ENCODE assay signal across 22 mouse cellular contexts in genomic region chr7:114347006-114347405, GRCm38 (mm10).
DNase-seq lines count a peak whose midpoint lies in the region; ATAC-seq lines count a peak whose summit lies in the region.
"Had no signal": no experiment of that assay in that cellular context is flagged by ENCODE, and none has a peak within 500 bp of the region (broad histone marks: within the 10 kb centered on the region; RNA-seq: fewer than 3 reads in every experiment).

No protein-coding gene starts in this region.

- no peaks in the 10 kb centered on the region for H3K36me3 ChIP-seq in splenic B cell, adult 2 months (ENCODE audit: control insufficient read depth, insufficient read depth, low read length, poor library complexity, severe bottlenecking)
- H3K36me3 ChIP-seq: embryonic facial prominence, embryonic 13.5 days; forebrain, embryonic 12.5 days; heart, embryonic 13.5 days; hindbrain, embryonic 15.5 days had no signal

- ATAC-seq in CD4-positive, CD25-positive, alpha-beta regulatory T cell, adult 4 months, result no peak
- ATAC-seq in megakaryocyte progenitor cell, adult 5-6 weeks (replicated peaks; ENCODE audit: poor library complexity), result peak; percentile 84
- ATAC-seq: forebrain, postnatal 0 days; inflammation-experienced regulatory T-cells, adult 6 months had no signal

- peak; percentile 10 for DNase-seq in CD4-positive, CD25-positive, alpha-beta regulatory T cell, adult 2 months (ENCODE audit: low read depth, low spot score)
- DNase-seq in thymus, postnatal 25 days, result peak; percentile 5
- no peak for DNase-seq in thymus, postnatal 10 days (ENCODE audit: low spot score in 2 of 2)
- peak; percentile 27 for DNase-seq in splenic B cell, adult 2 months (ENCODE audit: low read depth, low spot score)
- no peak for DNase-seq in adrenal gland, postnatal 10 days
- DNase-seq in embryo, embryonic 9.5 days (ENCODE audit: extremely low spot score), result no peak
- DNase-seq: adrenal gland, postnatal 14 days; B cell, adult 2 months; cerebellum, adult 11 months; cerebellum, adult 8-10 months; cerebellum, postnatal 14 days; forebrain, postnatal 0 days; gastrocnemius, postnatal 25 days; heart, adult 11 months; heart, postnatal 36 days had no signal

- H3K27me3 ChIP-seq in splenic B cell, adult 2 months (ENCODE audit: control insufficient read depth, insufficient read depth, low read length, poor library complexity, severe bottlenecking), result no peaks in the 10 kb centered on the region
- H3K27me3 ChIP-seq: embryonic facial prominence, embryonic 13.5 days; forebrain, embryonic 12.5 days; heart, embryonic 13.5 days; hindbrain, embryonic 15.5 days had no signal

Comparison
In these comparisons a context has a peak if more than half of its experiments do, and no peak if none do; other contexts are left out.
1. DNase-seq: peak in CD4-positive, CD25-positive, alpha-beta regulatory T cell, adult 2 months (single experiment), thymus, postnatal 25 days (single experiment) and splenic B cell, adult 2 months (single experiment); none in thymus, postnatal 10 days (0 of 2), adrenal gland, postnatal 10 days (single experiment) and embryo, embryonic 9.5 days (single experiment).